Mouse (Mus musculus) MEL (cell line): ENCODE measurements around the gene Dpep3. TPM values are rescaled to one million over a fixed set of nuclear protein-coding genes. Genes with fewer than 3 reads are reported as not detected.

Experiments
- DNase-seq: peaks from one replicate; pipeline ENCODE4 v3.0.0; 2011; ENCODE audit warnings: low read depth, low spot score
- H3K27ac ChIP-seq: 2 replicates; pipeline ENCODE4 v1.5.1; 2012; ENCODE audit warnings: low read depth, mild to moderate bottlenecking, control low read depth, low read length, moderate library complexity; ENCODE audit not compliant: control insufficient read depth
- H3K27me3 ChIP-seq, 2 experiments: fragments of 150-350 bp in 1 of 2; sonication (generic) in 1 of 2; 2 replicates each; pipeline ENCODE4 v1.6.1; 2012; ENCODE audit warnings: low read length in 2 of 2, mild to moderate bottlenecking in 2 of 2, improper control_type of control experiment in 1 of 2, moderate library complexity in 1 of 2; ENCODE audit not compliant: insufficient read depth in 2 of 2, control insufficient read depth in 1 of 2
- H3K36me3 ChIP-seq, 2 experiments: 2 replicates each; pipeline ENCODE4 v1.6.1; 2012 to 2014; ENCODE audit warnings: low read length in 2 of 2, improper control_type of control experiment in 1 of 2, inconsistent platforms in 1 of 2, mild to moderate bottlenecking in 1 of 2; ENCODE audit not compliant: insufficient read depth in 2 of 2, control insufficient read depth in 1 of 2
- H3K4me1 ChIP-seq, 2 experiments: fragments of 150-350 bp in 1 of 2; sonication (generic) in 1 of 2; 2 replicates each; pipeline ENCODE4 v1.6.1; 2012; ENCODE audit warnings: low read length in 2 of 2, improper control_type of control experiment in 1 of 2, mild to moderate bottlenecking in 1 of 2; ENCODE audit not compliant: insufficient read depth in 2 of 2, control insufficient read depth in 1 of 2
- H3K4me3 ChIP-seq, 2 experiments: fragments of 150-350 bp in 1 of 2; sonication (generic) in 1 of 2; 2 replicates each; pipeline ENCODE4 v1.5.1; 2012; ENCODE audit warnings: low read depth in 2 of 2, low read length in 2 of 2, mild to moderate bottlenecking in 2 of 2, moderate library complexity in 2 of 2, control low read depth in 1 of 2, improper control_type of control experiment in 1 of 2; ENCODE audit not compliant: control insufficient read depth in 1 of 2, insufficient read depth in 1 of 2
- H3K79me2 ChIP-seq: 2 replicates; pipeline ENCODE4 v1.6.1; 2012; ENCODE audit warnings: mild to moderate bottlenecking, low read length, moderate library complexity; ENCODE audit not compliant: control insufficient read depth, poor library complexity, insufficient read depth
- H3K9ac ChIP-seq: 2 replicates; pipeline ENCODE4 v1.6.1; 2012; ENCODE audit warnings: low read depth, mild to moderate bottlenecking, control low read depth, low read length, moderate library complexity; ENCODE audit not compliant: control insufficient read depth, poor library complexity, severe bottlenecking
- H3K9me3 ChIP-seq: fragments of 150-350 bp; sonication (generic); replicated peaks from 2 replicates; pipeline ENCODE4 v1.6.1; 2012; ENCODE audit warnings: mild to moderate bottlenecking, low read length, improper control_type of control experiment, moderate library complexity; ENCODE audit not compliant: insufficient read depth
- BHLHE40 ChIP-seq: IDR thresholded peaks from 2 replicates; pipeline ENCODE4 v1.6.1; 2012; ENCODE audit warnings: low read depth, mild to moderate bottlenecking, inconsistent platforms, low read length, improper control_type of control experiment, borderline replicate concordance
- CHD1 ChIP-seq: IDR thresholded peaks from 2 replicates; pipeline ENCODE4 v1.6.1; 2012; ENCODE audit warnings: low read depth, mild to moderate bottlenecking, inconsistent platforms, low read length, improper control_type of control experiment
- CHD2 ChIP-seq: IDR thresholded peaks from 2 replicates; pipeline ENCODE4 v1.6.1; 2011; ENCODE audit warnings: low read length, improper control_type of control experiment
- ELF1 ChIP-seq: IDR thresholded peaks from 2 replicates; pipeline ENCODE4 v1.6.1; 2014; ENCODE audit warnings: low read depth, mild to moderate bottlenecking, inconsistent platforms, low read length, improper control_type of control experiment, moderate library complexity
- EP300 ChIP-seq, 2 experiments: IDR thresholded peaks; 2 replicates each; pipeline ENCODE4 v1.6.1; 2011; ENCODE audit warnings: improper control_type of control experiment in 2 of 2, low read length in 2 of 2, low read depth in 1 of 2, mild to moderate bottlenecking in 1 of 2
- GABPA ChIP-seq: IDR thresholded peaks from 2 replicates; pipeline ENCODE4 v1.6.1; 2012; ENCODE audit warnings: low read depth, mild to moderate bottlenecking, inconsistent platforms, low read length, improper control_type of control experiment, moderate library complexity
- MAFK ChIP-seq: IDR thresholded peaks from 2 replicates; pipeline ENCODE4 v1.6.1; 2011; ENCODE audit warnings: low read depth, mild to moderate bottlenecking, low read length, improper control_type of control experiment, borderline replicate concordance
- MAX ChIP-seq: IDR thresholded peaks from 2 replicates; pipeline ENCODE4 v1.6.1; 2011; ENCODE audit warnings: low read length, improper control_type of control experiment
- RAD21 ChIP-seq: IDR thresholded peaks from 2 replicates; pipeline ENCODE4 v1.6.1; 2011; ENCODE audit warnings: mild to moderate bottlenecking, low read depth, low read length, improper control_type of control experiment
- SIN3A ChIP-seq: IDR thresholded peaks from 2 replicates; pipeline ENCODE4 v1.6.1; 2012; ENCODE audit warnings: low read length, improper control_type of control experiment, inconsistent platforms
- UBTF ChIP-seq: IDR thresholded peaks from 2 replicates; pipeline ENCODE4 v1.6.1; 2012; ENCODE audit warnings: low read depth, mild to moderate bottlenecking, inconsistent platforms, low read length, improper control_type of control experiment, moderate library complexity, borderline replicate concordance; ENCODE audit not compliant: insufficient read depth
- USF2 ChIP-seq, 2 experiments: IDR thresholded peaks; 2 replicates each; pipeline ENCODE4 v1.6.1; 2011 to 2012; ENCODE audit warnings: improper control_type of control experiment in 2 of 2, low read length in 2 of 2, borderline replicate concordance in 1 of 2, inconsistent platforms in 1 of 2, low read depth in 1 of 2, mild to moderate bottlenecking in 1 of 2; ENCODE audit not compliant: insufficient read depth in 1 of 2
- ZC3H11A ChIP-seq: IDR thresholded peaks from 2 replicates; pipeline ENCODE4 v1.6.1; 2012; ENCODE audit warnings: low read depth, mild to moderate bottlenecking, inconsistent platforms, low read length, improper control_type of control experiment
- ZKSCAN1 ChIP-seq: IDR thresholded peaks from 2 replicates; pipeline ENCODE4 v1.6.1; 2012; ENCODE audit warnings: low read depth, mild to moderate bottlenecking, inconsistent platforms, low read length, improper control_type of control experiment, moderate library complexity
- ZNF384 ChIP-seq: IDR thresholded peaks from 2 replicates; pipeline ENCODE4 v1.6.1; 2012; ENCODE audit warnings: low read depth, mild to moderate bottlenecking, inconsistent platforms, low read length, improper control_type of control experiment
- polyA plus RNA-seq, 2 experiments: library from polyadenylated mRNA; stranded (reverse) in 1 of 2; unstranded in 1 of 2; fragments of >175 nt in 1 of 2; fragments of >200 nt in 1 of 2; gene quantifications; 2 replicates each; pipeline versions ENCODE4 v1.2.1 to v1.2.4; 2012; ENCODE audit warnings: low replicate concordance in 2 of 2, low read depth in 1 of 2; ENCODE audit not compliant: insufficient read length in 2 of 2, insufficient read depth in 1 of 2, missing spikeins in 1 of 2
- total RNA-seq: library from RNA; depleted of rRNA; stranded (reverse); fragments of 300-350 nt; gene quantifications from 2 replicates; pipeline ENCODE4 v1.2.3, GENCODE M21; 2012

Dpep3 gene
- total and polyA plus RNA-seq, 3 experiments, result 0.11 TPM; not detected in 2

GRCm38 (mm10) chr8:105965905-105966341, 13.3 kb downstream of the Dpep3 start, which contains the start of gene Slc12a4 (continued):
- TF ChIP-seq CHD1 (no peak), MAFK (no peak), MAX (no peak), BHLHE40 (no peak), ELF1 (peak; percentile 65), USF2 (IDR thresholded peaks at IDR 0.05; ENCODE audit: borderline replicate concordance in 1 of 2, insufficient read depth in 1 of 2, low read depth in 1 of 2, low read length in 2 of 2) (no peak), ZKSCAN1 (no peak), SIN3A (no peak; the same call in 1 of the 2 replicates), RAD21 (no peak), GABPA (no peak)

- Histone ChIP-seq H3K79me2 (peaks cover 20% of the 10 kb centered on the region), H3K27me3 (no peaks in the 10 kb centered on the region), H3K36me3 (peaks cover 0 to 8% of the 10 kb centered on the region in 2 experiments; a peak in 2 of 4 replicates), H3K9me3 (no peaks in the 10 kb centered on the region), H3K9ac (peak overlapping the region; percentile 93), H3K4me3 (peak overlapping the region; percentile 90), H3K27ac (peak overlapping the region; percentile 72), H3K4me1 (peaks cover 5 to 29% of the 10 kb centered on the region in 2 experiments; a peak in 3 of 4 replicates)
- TF ChIP-seq UBTF (peak; percentile 92; the same call in 1 of the 2 replicates), ZNF384 (no peak), SIN3A (peak; percentile 66), CHD2 (no peak)
- DNase-seq, result peak; percentile 81
Observed at GRCm38 (mm10) chr8:105965266-105965904, 13.8 kb downstream of the Dpep3 start.

- no peaks in the 10 kb centered on the region for H3K9me3 ChIP-seq
- no peaks in the 10 kb centered on the region for H3K27me3 ChIP-seq
- H3K4me3 ChIP-seq, result peak overlapping the region; percentile 90
- H3K36me3 ChIP-seq, result peaks cover 2 to 8% of the 10 kb centered on the region in 2 experiments; a peak in 2 of 4 replicates
- TF ChIP-seq MAX (0 out of 2 replicates have a peak, but pooled peaks have one; percentile 6), EP300 (IDR thresholded peaks at IDR 0.05; ENCODE audit: low read depth in 1 of 2, low read length in 2 of 2) (0 out of 4 replicates have a peak, but pooled peaks of 1 of the 2 experiments have one; percentile 11), ZC3H11A (no peak)
- peak overlapping the region; percentile 93 for H3K9ac ChIP-seq
- no peak for DNase-seq
- H3K4me1 ChIP-seq, result peaks cover 5 to 29% of the 10 kb centered on the region in 2 experiments; a peak in 3 of 4 replicates
- H3K79me2 ChIP-seq, result peaks cover 20% of the 10 kb centered on the region
- peak overlapping the region; percentile 72 for H3K27ac ChIP-seq
Observed at GRCm38 (mm10) chr8:105964506-105965265, 14.5 kb downstream of the Dpep3 start.
